Mouse (Mus musculus) monocyte, adult 2 months (primary cell): Measurements from ENCODE around the gene Nudt22.

ENCODE experiments used
- DNase-seq, 2 experiments: peaks; one replicate each; pipeline ENCODE4 v3.0.0; 2022; ENCODE audit warnings: low spot score in 2 of 2, low read depth in 1 of 2

Gene Nudt22

DNA sequence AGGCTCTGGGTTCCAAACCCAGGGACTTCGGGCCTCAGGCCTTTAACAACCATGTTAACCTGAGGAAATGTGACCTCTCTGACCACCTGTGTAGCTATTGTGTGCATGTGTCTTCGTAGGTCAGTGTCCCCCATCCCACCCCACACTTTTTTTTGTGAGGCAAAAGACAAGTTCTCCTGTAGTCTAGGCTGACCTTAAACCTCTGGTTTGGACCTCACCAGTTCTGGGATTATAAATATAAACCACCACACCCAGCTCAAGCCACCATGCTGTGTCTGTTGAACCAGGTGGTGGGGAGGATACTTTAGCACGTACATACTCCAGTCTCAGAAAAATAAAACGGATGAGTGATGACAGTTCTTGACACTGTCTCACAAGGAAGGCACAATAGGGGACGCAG is 46.0 kb downstream of the Nudt22 start:
- no peak for DNase-seq

DNA sequence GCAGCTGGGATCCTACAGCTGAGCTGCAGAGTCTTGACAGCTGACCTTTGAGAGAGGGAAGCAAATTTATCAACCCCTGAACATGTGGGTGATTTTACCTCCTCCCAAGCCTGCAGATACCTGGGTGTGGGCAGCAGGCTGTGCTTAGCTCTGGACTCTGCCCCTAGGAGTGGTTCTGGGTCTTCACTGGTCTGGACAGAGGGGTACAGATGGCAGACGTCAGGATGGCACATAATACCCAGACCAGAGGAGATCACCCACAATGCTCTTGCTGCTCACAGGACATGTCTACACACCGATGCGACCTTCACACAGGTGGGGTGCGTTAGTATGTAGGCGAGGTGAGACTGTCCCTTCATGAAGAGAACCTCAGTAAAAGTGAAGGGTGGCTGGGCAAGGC is 46.4 kb downstream of the Nudt22 start:
- no peak for DNase-seq

DNA sequence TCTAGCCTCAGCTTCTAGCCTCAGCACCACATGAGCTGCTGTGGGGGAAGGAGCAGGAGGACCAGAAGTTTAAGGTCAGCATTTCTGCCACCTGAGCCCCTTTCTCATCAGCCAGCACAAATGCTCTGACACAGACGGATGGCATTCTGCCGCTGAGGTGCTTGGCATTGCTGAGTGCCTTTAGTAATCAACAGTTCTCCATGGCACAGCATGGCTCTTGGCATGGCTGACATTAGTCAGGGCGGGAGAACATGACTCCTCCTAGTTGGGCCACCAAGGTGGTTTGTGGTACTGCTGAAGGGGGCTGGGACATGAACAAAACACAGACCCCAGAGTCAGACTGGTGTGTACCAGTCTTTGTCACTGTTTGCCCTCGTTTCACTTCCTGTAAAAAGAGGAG is 47.7 kb downstream of the Nudt22 start:
- no peak for DNase-seq

DNA sequence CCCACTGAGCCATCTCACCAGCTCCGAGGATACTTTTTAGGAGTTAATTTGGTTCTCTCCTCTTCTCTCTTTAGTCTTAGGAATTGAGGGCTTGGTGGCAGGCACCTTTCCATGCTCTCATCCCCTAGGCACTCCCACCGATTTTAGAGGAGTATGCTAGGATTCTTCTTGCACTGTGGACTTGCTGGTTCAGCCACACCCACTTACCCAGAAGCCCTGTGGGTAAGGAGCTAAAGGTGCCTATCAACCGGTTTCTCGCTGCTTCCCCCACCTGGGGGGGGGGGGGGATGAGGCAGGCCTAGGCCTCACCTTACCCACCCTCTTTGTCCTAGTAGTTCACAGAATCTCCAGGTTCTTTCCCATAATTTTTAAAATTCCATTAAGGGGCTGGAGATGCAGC is 48.2 kb downstream of the Nudt22 start:
- no peak for DNase-seq

DNA sequence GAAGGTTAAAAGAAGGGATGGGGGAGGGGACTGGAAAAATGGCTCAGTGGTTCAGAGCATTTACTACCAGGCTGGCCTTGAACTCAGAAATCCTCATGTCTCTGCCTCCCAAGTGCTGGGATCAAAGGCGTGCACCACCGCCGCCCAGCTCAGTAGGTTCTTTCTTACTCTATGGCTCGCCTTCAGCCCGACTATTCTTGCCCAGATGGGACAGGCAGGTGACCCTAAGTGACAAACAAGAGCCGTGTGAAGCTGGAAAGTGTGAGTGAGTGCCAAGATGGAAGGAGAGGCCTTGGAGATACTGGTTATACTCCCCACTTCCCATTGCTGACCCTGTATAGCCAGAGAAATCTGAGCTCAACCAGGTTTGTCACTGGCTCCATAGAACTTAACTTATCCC is 52.2 kb downstream of the Nudt22 start:
- no peak for DNase-seq
